8 mouse cellular contexts compared by ENCODE assay signal in genomic region chr11:69364376-69364775, GRCm38 (mm10). TPM values are rescaled to one million over a fixed set of nuclear protein-coding genes. Genes with fewer than 3 reads are reported as not detected.
DNase-seq lines count a peak whose midpoint lies in the region; ATAC-seq and TF ChIP-seq lines count a peak whose summit lies in the region.

No protein-coding gene starts in this region.

- H3K36me3 ChIP-seq in lung, embryonic 14.5 days (ENCODE audit: insufficient read depth), result peaks cover 48% of the 10 kb centered on the region
- H3K36me3 ChIP-seq in hindbrain, embryonic 13.5 days, result peaks cover 50% of the 10 kb centered on the region
- H3K36me3 ChIP-seq in limb, embryonic 13.5 days, result peaks cover 51% of the 10 kb centered on the region
- H3K36me3 ChIP-seq in stomach, embryonic 14.5 days (ENCODE audit: control insufficient read depth, insufficient read depth, low read length), result peaks cover 44% of the 10 kb centered on the region

- H3K27me3 ChIP-seq in lung, embryonic 14.5 days (ENCODE audit: insufficient read depth, low read length), result no peaks in the 10 kb centered on the region
- H3K27me3 ChIP-seq in hindbrain, embryonic 13.5 days, result no peaks in the 10 kb centered on the region
- no peaks in the 10 kb centered on the region for H3K27me3 ChIP-seq in limb, embryonic 13.5 days
- no peaks in the 10 kb centered on the region for H3K27me3 ChIP-seq in stomach, embryonic 14.5 days (ENCODE audit: control insufficient read depth, insufficient read depth, low read length)

- H3K4me2 ChIP-seq in lung, embryonic 14.5 days, result peak overlapping the region; percentile 97
- peak overlapping the region; percentile 94 for H3K4me2 ChIP-seq in hindbrain, embryonic 13.5 days
- H3K4me2 ChIP-seq in limb, embryonic 13.5 days (replicated peaks), result peak overlapping the region; percentile 98
- H3K4me2 ChIP-seq in stomach, embryonic 14.5 days (replicated peaks; ENCODE audit: low read depth, low read length), result peak overlapping the region; percentile 61

- H3K27ac ChIP-seq in lung, embryonic 14.5 days (ENCODE audit: low read depth), result peak overlapping the region; percentile 100
- H3K27ac ChIP-seq in hindbrain, embryonic 13.5 days, result peak overlapping the region; percentile 100
- peak overlapping the region; percentile 100; the same call in 1 of the 2 replicates for H3K27ac ChIP-seq in limb, embryonic 13.5 days
- H3K27ac ChIP-seq in stomach, embryonic 14.5 days (ENCODE audit: low read length), result peak overlapping the region; percentile 97

- H3K9ac ChIP-seq in lung, embryonic 14.5 days, result peak overlapping the region; percentile 32; the same call in 1 of the 2 replicates
- H3K9ac ChIP-seq in hindbrain, embryonic 13.5 days, result peak overlapping the region; percentile 80
- peak overlapping the region; percentile 73 for H3K9ac ChIP-seq in limb, embryonic 13.5 days
- H3K9ac ChIP-seq in stomach, embryonic 14.5 days (replicated peaks; ENCODE audit: low read depth, low read length), result no peak overlapping the region

- no peak for TF ChIP-seq CTCF in lung, embryonic 14.5 days (IDR thresholded peaks at IDR 0.05; ENCODE audit: low read depth)

- H3K4me1 ChIP-seq in lung, embryonic 14.5 days (ENCODE audit: insufficient read depth), result peaks cover 27% of the 10 kb centered on the region
- H3K4me1 ChIP-seq in hindbrain, embryonic 13.5 days (replicated peaks), result peaks cover 52% of the 10 kb centered on the region
- H3K4me1 ChIP-seq in limb, embryonic 13.5 days, result peaks cover 42% of the 10 kb centered on the region
- peaks cover 29% of the 10 kb centered on the region for H3K4me1 ChIP-seq in stomach, embryonic 14.5 days (ENCODE audit: control insufficient read depth, insufficient read depth, low read length)

- peak overlapping the region; percentile 95 for H3K4me3 ChIP-seq in lung, embryonic 14.5 days (ENCODE audit: low read depth, low read length)
- no peak overlapping the region for H3K4me3 ChIP-seq in hindbrain, embryonic 13.5 days
- peak overlapping the region; percentile 87 for H3K4me3 ChIP-seq in limb, embryonic 13.5 days
- H3K4me3 ChIP-seq in stomach, embryonic 14.5 days (ENCODE audit: low read depth, low read length), result no peak overlapping the region

- ATAC-seq in lung, embryonic 14.5 days (ENCODE audit: insufficient read depth), result no peak
- no peak for ATAC-seq in hindbrain, embryonic 13.5 days (ENCODE audit: low FRiP score)
- no peak for ATAC-seq in limb, embryonic 13.5 days (ENCODE audit: low FRiP score, low read depth)
- no peak for ATAC-seq in stomach, embryonic 14.5 days (ENCODE audit: insufficient number of reproducible peaks, insufficient read depth, low FRiP score, low read depth)

- no peak for DNase-seq in lung, embryonic 14.5 days
- no peak for DNase-seq in lung, postnatal 4 days
- no peak for DNase-seq in cerebellum, adult 11 months
- no peak for DNase-seq in cerebellum, postnatal 25 days
- DNase-seq in testis, postnatal 14 days (ENCODE audit: low spot score), result no peak

- no peaks in the 10 kb centered on the region for H3K9me3 ChIP-seq in lung, embryonic 14.5 days (ENCODE audit: low read depth, low read length)
- no peaks in the 10 kb centered on the region for H3K9me3 ChIP-seq in hindbrain, embryonic 13.5 days
- 0 out of 2 replicates have a peak, but pooled peaks cover 3% of the 10 kb centered on the region for H3K9me3 ChIP-seq in limb, embryonic 13.5 days
- no peaks in the 10 kb centered on the region for H3K9me3 ChIP-seq in stomach, embryonic 14.5 days (ENCODE audit: control insufficient read depth, low read depth, low read length)

- 26% methylated on average over 8 of the region's 8 CpGs for WGBS in lung, embryonic 14.5 days
- 50% methylated on average over 8 of the region's 8 CpGs for WGBS in hindbrain, embryonic 13.5 days
- WGBS in limb, embryonic 13.5 days, result 59% methylated on average over 8 of the region's 8 CpGs
- 38% methylated on average over 8 of the region's 8 CpGs for WGBS in stomach, embryonic 14.5 days

RNA-seq across cellular contexts. Expression of gene Chd3, which starts 4.8 kb away (rescaled TPM):
- polyA plus RNA-seq in lung, embryonic 14.5 days (2014; fragmentation: Nextera tagmentation; extraction: Ambion mirVana), result 57.3 and 59.9 TPM in 2 replicates
- 92.4 and 93.5 TPM in 2 replicates for polyA plus RNA-seq in hindbrain, embryonic 13.5 days (2015; fragmentation: Nextera tagmentation; extraction: Ambion mirVana)
- polyA plus RNA-seq in limb, embryonic 13.5 days (2015; fragmentation: Nextera tagmentation; extraction: Ambion mirVana), result 117 and 119 TPM in 2 replicates
- polyA plus RNA-seq in stomach, embryonic 14.5 days (2014; fragmentation: Nextera tagmentation; extraction: Ambion mirVana), result 85.3 and 87.4 TPM in 2 replicates

RNA-seq across cellular contexts. Expression of gene Rnf227, which starts 24.1 kb away (rescaled TPM):
- polyA plus RNA-seq in lung, embryonic 14.5 days (2014; fragmentation: Nextera tagmentation; extraction: Ambion mirVana), result 15.2 TPM in 2 replicates
- 163 and 166 TPM in 2 replicates for polyA plus RNA-seq in hindbrain, embryonic 13.5 days (2015; fragmentation: Nextera tagmentation; extraction: Ambion mirVana)
- polyA plus RNA-seq in limb, embryonic 13.5 days (2015; fragmentation: Nextera tagmentation; extraction: Ambion mirVana), result 24.6 and 24.9 TPM in 2 replicates
- polyA plus RNA-seq in stomach, embryonic 14.5 days (2014; fragmentation: Nextera tagmentation; extraction: Ambion mirVana), result 15.3 and 16.3 TPM in 2 replicates

RNA-seq across cellular contexts. Expression of gene Naa38, which starts 30.9 kb away (rescaled TPM):
- 169 and 173 TPM in 2 replicates for polyA plus RNA-seq in lung, embryonic 14.5 days (2014; fragmentation: Nextera tagmentation; extraction: Ambion mirVana)
- polyA plus RNA-seq in hindbrain, embryonic 13.5 days (2015; fragmentation: Nextera tagmentation; extraction: Ambion mirVana), result 103 and 105 TPM in 2 replicates
- polyA plus RNA-seq in limb, embryonic 13.5 days (2015; fragmentation: Nextera tagmentation; extraction: Ambion mirVana), result 127 and 137 TPM in 2 replicates
- polyA plus RNA-seq in stomach, embryonic 14.5 days (2014; fragmentation: Nextera tagmentation; extraction: Ambion mirVana), result 158 and 177 TPM in 2 replicates

RNA-seq across cellular contexts. Expression of gene Cyb5d1, which starts 31.1 kb away (rescaled TPM):
- 26.8 and 27.2 TPM in 2 replicates for polyA plus RNA-seq in lung, embryonic 14.5 days (2014; fragmentation: Nextera tagmentation; extraction: Ambion mirVana)
- polyA plus RNA-seq in hindbrain, embryonic 13.5 days (2015; fragmentation: Nextera tagmentation; extraction: Ambion mirVana), result 34.9 and 35.5 TPM in 2 replicates
- polyA plus RNA-seq in limb, embryonic 13.5 days (2015; fragmentation: Nextera tagmentation; extraction: Ambion mirVana), result 35.6 and 38.1 TPM in 2 replicates
- polyA plus RNA-seq in stomach, embryonic 14.5 days (2014; fragmentation: Nextera tagmentation; extraction: Ambion mirVana), result 15.0 and 23.5 TPM in 2 replicates

RNA-seq across cellular contexts. Expression of gene Tmem88, which starts 33.7 kb away (rescaled TPM):
- polyA plus RNA-seq in lung, embryonic 14.5 days (2014; fragmentation: Nextera tagmentation; extraction: Ambion mirVana), result 37.5 and 39.1 TPM in 2 replicates
- 7.1 and 8.7 TPM in 2 replicates for polyA plus RNA-seq in hindbrain, embryonic 13.5 days (2015; fragmentation: Nextera tagmentation; extraction: Ambion mirVana)
- 24.0 and 25.6 TPM in 2 replicates for polyA plus RNA-seq in limb, embryonic 13.5 days (2015; fragmentation: Nextera tagmentation; extraction: Ambion mirVana)
- polyA plus RNA-seq in stomach, embryonic 14.5 days (2014; fragmentation: Nextera tagmentation; extraction: Ambion mirVana), result 30.0 and 30.3 TPM in 2 replicates

Comparison
In these comparisons a context has a peak if more than half of its experiments do, and no peak if none do; other contexts are left out.
1. H3K4me3 ChIP-seq: peak in lung, embryonic 14.5 days (single experiment) and limb, embryonic 13.5 days (single experiment); none in hindbrain, embryonic 13.5 days (single experiment) and stomach, embryonic 14.5 days (single experiment).
2. Peak in every context shown above with its lines, with median percentiles within 50 percentile points of each other: H3K27ac ChIP-seq and H3K4me2 ChIP-seq.